Mouse (Mus musculus): ENCODE measurements around the gene Car9. TPM values are rescaled to one million over a fixed set of nuclear protein-coding genes. Genes with fewer than 3 reads are reported as not detected.

The Car9 gene
- polyA plus RNA-seq, 1 experiment from 2014 or later = 0.19 TPM

DNA sequence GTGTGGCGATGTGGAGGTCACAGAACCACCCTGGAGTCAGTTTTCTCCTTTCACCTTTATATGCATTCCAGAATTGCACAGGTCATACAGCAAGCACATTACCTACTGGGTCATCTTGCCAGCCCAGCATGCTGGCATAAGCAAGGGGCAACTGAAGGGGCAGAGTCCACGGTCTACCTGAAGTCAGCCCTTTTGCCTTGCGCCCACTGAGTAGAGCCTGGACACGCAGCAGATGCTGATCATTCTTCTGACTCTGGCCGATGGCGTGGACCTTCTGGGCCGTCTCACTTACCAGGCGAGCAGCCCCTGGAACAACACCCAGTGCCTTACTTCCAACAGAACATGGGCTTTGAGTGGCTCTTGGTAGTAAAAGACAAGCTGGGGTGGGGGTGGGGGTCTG is 9.4 kb upstream of the Car9 start:
- Histone ChIP-seq H3K4me3 (replicated peaks) (no peak overlapping the region), H3K9me3 (no peaks in the 10 kb centered on the region), H3K27me3 (0 out of 2 replicates have a peak, but pooled peaks cover 5% of the 10 kb centered on the region), H3K27ac (no peak overlapping the region), H3K4me2 (replicated peaks) (0 out of 2 replicates have a peak overlapping the region, but pooled peaks have one; percentile 78), H3K4me1 (replicated peaks) (peaks cover 51% of the 10 kb centered on the region), H3K36me3 (0 out of 2 replicates have a peak, but pooled peaks cover 9% of the 10 kb centered on the region), H3K9ac (replicated peaks) (no peak overlapping the region; the same call in 1 of the 2 replicates)
- no peak for ATAC-seq
- 96% methylated on average over 8 of the region's 8 CpGs for WGBS

DNA sequence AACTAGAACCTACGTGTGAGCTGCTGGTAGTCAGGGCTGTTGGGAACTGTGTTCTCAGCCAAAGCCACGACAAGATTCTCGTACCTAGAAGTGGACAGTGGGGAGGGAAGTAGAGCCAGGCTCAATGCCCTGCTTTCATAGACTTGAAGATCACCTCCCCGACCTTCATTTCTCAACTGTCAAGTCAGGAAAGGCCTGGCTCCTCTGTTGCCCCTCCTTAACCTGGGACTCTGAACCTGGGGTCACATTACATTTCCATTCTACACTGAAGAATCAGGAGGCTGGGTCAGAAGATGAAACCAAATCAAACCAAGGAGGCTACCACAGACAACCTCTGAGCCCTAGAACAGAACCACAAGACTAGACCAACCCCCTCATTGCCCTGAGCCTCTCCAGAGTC is 8.8 kb upstream of the Car9 start:
- Histone ChIP-seq H3K4me2 (replicated peaks) (peak overlapping the region; percentile 78), H3K9ac (replicated peaks) (peak overlapping the region; percentile 49; the same call in 1 of the 2 replicates), H3K4me3 (replicated peaks) (peak overlapping the region; percentile 53), H3K27ac (no peak overlapping the region), H3K9me3 (no peaks in the 10 kb centered on the region), H3K4me1 (replicated peaks) (peaks cover 51% of the 10 kb centered on the region), H3K36me3 (0 out of 2 replicates have a peak, but pooled peaks cover 9% of the 10 kb centered on the region), H3K27me3 (0 out of 2 replicates have a peak, but pooled peaks cover 5% of the 10 kb centered on the region)
- no peak for ATAC-seq
- 83% methylated on average over 4 of the region's 4 CpGs for WGBS

DNA sequence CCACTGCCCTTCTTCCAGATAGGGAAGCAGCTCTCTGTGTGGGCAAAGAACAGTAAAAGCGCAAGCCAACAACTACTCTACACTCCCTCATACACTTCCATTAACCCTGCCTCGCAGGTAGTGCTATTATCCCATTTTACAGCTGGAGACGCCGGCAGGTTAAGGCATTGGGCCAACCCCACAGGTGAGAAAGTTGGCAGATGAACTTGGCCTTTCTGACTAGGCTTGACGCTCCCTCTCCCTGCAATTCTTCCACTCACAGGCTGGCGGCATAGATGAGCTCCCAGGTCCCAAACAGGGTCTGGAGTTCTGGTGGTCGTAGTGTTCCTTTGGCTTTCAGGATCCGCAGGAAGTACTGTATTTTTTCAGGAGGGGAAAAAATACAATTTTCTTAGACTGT is 7.8 kb upstream of the Car9 start:
- 0 out of 2 replicates have a peak, but pooled peaks cover 5% of the 10 kb centered on the region for H3K27me3 ChIP-seq
- 0 out of 2 replicates have a peak, but pooled peaks have one; percentile 12 for ATAC-seq
- 0 out of 2 replicates have a peak, but pooled peaks cover 9% of the 10 kb centered on the region for H3K36me3 ChIP-seq
- peaks cover 48% of the 10 kb centered on the region for H3K4me1 ChIP-seq (replicated peaks)
- 17% methylated on average over 8 of the region's 8 CpGs for WGBS
- no peaks in the 10 kb centered on the region for H3K9me3 ChIP-seq
- peak overlapping the region; percentile 78 for H3K4me2 ChIP-seq (replicated peaks)
- H3K4me3 ChIP-seq (replicated peaks) = peak overlapping the region; percentile 53
- no peak overlapping the region for H3K27ac ChIP-seq
- H3K9ac ChIP-seq (replicated peaks) = peak overlapping the region; percentile 61

DNA sequence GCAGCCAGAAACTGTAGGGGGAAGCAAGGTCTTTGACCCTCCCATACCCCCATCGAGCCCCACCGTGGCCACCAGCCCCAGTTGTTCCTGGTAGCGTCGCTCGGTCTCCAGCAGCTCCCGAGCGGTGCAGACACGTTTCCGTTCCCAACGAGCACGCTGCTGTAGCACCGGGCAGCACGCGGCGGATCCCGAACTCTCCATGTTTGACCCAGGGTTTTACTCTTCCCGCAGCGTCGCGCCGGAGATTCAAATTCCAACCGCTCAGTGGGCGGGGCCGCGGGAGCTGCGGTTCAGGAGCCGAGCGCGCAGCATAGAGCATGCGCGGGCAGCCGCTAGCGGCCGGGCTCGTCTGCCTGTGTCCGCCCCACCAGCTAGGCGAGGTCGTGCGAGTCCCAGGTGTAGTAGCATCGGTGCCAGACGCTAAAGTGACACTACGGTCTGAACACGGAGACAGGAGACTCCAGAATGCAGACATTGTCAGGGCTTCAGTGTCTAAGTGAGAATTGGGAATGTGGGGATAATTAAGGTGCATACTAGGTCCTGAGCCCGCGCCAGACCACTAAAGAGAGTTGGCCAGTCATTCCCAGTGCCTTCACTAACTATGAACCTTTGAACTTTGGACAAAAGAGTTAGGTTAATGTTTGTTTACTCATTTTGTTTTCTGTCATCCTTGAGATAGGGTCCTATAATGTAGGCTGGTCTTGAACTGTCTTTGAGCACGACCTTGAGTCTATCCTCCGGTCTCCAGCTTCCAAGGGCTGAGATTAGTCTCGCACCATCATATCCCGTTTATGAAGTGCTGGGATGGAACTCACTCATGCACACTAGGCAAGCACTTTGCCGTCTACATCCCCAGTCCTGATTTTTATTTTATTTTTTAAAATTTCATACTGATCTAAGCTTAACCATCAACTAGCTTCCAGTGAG is 7.1 kb upstream of the Car9 start, which contains the start of gene Arhgef39:
TSS of gene Arhgef39 (minus strand) at position 289 of the 927 bp plus-strand sequence.
- Histone ChIP-seq H3K9me3 (no peaks in the 10 kb centered on the region), H3K36me3 (0 out of 2 replicates have a peak, but pooled peaks cover 9% of the 10 kb centered on the region), H3K9ac (replicated peaks) (peak within 1 kb of the TSS; percentile 61), H3K4me2 (replicated peaks) (peak within 1 kb of the TSS; percentile 78), H3K27me3 (0 out of 2 replicates have a peak, but pooled peaks cover 5% of the 10 kb centered on the region), H3K4me1 (replicated peaks) (peaks cover 41% of the 10 kb centered on the region), H3K27ac (no peak within 1 kb of the TSS), H3K4me3 (replicated peaks) (peak within 1 kb of the TSS; percentile 53)
- WGBS = 7% methylated on average over 50 of the region's 50 CpGs
- peak; percentile 90 for ATAC-seq

DNA sequence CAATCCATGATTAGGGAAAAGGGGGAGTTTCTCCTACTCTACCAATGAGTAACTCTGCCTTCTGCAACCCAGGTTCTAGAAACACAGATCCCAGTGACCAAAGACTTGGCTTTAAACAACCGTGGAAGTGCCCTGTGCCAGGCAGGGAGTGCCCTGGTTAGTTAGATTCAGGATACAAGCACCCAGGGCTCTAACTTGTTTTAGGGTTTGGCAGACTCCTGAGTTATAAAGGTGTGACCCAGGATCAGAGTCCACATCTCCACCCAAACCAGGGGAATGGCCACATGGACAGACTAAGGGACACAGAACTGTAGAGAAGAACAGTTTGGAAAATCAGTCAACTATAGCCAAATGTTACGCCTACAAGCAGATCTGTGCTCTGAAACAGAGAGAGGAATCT is 3.7 kb upstream of the Car9 start:
- no peak overlapping the region for H3K9ac ChIP-seq (replicated peaks)
- WGBS = 75% methylated on average over 2 of the region's 2 CpGs
- no peaks in the 10 kb centered on the region for H3K9me3 ChIP-seq
- H3K27ac ChIP-seq = no peak overlapping the region
- H3K4me2 ChIP-seq (replicated peaks) = no peak overlapping the region
- H3K4me3 ChIP-seq (replicated peaks) = no peak overlapping the region
- no peaks in the 10 kb centered on the region for H3K36me3 ChIP-seq
- H3K4me1 ChIP-seq (replicated peaks) = peaks cover 20% of the 10 kb centered on the region
- peaks cover 21% of the 10 kb centered on the region for H3K27me3 ChIP-seq
- ATAC-seq = no peak

DNA sequence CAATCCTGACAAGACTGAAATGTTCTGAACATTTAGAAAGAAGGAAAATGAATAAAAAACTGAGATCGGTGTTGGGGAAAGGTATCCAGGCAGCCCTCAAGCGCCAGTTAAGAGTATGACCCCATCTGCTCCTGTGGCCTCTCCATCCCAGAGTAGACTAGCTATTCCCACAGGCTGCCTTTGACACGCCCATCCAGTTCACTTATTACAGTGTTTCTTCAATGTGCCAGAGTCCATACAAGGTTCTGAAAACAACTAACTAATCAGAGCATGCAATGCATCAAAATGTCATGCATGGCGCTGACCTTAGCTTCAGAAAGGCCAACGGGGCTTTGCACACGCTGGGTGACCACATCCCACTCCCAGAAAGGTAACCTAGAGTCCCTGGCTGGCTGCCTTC is 3.3 kb upstream of the Car9 start:
- Histone ChIP-seq H3K4me2 (replicated peaks) (no peak overlapping the region), H3K9ac (replicated peaks) (no peak overlapping the region), H3K9me3 (no peaks in the 10 kb centered on the region), H3K27me3 (peaks cover 25% of the 10 kb centered on the region), H3K4me1 (replicated peaks) (peaks cover 20% of the 10 kb centered on the region), H3K27ac (no peak overlapping the region), H3K4me3 (replicated peaks) (no peak overlapping the region), H3K36me3 (no peaks in the 10 kb centered on the region)
- WGBS = 84% methylated on average over 6 of the region's 6 CpGs
- no peak for ATAC-seq

DNA sequence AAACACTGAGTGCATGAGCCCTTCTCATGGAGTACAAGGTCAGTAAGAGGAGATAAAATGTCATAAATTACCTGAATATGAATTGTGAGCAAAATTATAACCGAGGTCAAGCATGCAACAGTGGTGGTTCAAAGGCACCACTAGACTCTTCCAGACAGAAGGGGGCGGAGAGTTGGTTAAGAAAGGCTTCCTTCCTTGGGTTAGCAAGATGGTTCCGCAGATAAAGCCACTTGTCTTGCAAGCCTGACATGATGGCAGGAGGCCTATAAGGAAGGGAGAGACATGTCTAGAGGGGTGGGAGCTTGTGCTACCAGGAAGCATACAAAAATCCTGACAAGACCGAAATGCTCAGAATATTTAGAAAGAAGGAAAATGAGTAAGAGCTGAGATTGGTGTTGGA is 2.5 kb upstream of the Car9 start:
- Histone ChIP-seq H3K9me3 (no peaks in the 10 kb centered on the region), H3K4me1 (replicated peaks) (peaks cover 20% of the 10 kb centered on the region), H3K4me2 (replicated peaks) (no peak overlapping the region), H3K27ac (no peak overlapping the region), H3K27me3 (peaks cover 33% of the 10 kb centered on the region), H3K4me3 (replicated peaks) (no peak overlapping the region), H3K36me3 (no peaks in the 10 kb centered on the region), H3K9ac (replicated peaks) (no peak overlapping the region)
- no peak for ATAC-seq
- 79% methylated on average over 4 of the region's 4 CpGs for WGBS

DNA sequence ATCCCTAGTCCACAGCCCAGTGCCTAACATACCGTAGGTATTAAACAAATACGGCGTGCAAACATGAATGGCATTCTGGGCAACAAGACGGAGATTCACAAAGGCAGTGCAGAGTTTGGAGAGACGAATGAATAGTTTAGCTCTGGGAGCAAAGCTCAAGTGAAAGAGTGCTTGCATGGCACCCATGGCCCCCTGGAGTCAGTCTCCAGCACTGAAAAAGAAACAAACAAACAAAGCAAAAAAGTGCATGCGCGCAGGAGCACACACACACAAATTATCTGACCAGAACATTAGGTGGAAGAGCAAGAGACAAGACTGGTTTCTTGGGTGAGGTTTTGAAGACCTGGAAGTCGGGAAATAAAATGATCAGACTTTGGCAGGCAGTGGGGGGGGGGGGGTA is 692 bp upstream of the Car9 start:
- no peak for ATAC-seq
- peaks cover 35% of the 10 kb centered on the region for H3K27me3 ChIP-seq
- H3K9ac ChIP-seq (replicated peaks) = no peak overlapping the region
- WGBS = 67% methylated on average over 8 of the region's 8 CpGs
- H3K27ac ChIP-seq = no peak overlapping the region
- no peak overlapping the region for H3K4me3 ChIP-seq (replicated peaks)
- H3K4me2 ChIP-seq (replicated peaks) = no peak overlapping the region
- H3K4me1 ChIP-seq (replicated peaks) = peaks cover 16% of the 10 kb centered on the region
- H3K36me3 ChIP-seq = no peaks in the 10 kb centered on the region
- no peaks in the 10 kb centered on the region for H3K9me3 ChIP-seq

DNA sequence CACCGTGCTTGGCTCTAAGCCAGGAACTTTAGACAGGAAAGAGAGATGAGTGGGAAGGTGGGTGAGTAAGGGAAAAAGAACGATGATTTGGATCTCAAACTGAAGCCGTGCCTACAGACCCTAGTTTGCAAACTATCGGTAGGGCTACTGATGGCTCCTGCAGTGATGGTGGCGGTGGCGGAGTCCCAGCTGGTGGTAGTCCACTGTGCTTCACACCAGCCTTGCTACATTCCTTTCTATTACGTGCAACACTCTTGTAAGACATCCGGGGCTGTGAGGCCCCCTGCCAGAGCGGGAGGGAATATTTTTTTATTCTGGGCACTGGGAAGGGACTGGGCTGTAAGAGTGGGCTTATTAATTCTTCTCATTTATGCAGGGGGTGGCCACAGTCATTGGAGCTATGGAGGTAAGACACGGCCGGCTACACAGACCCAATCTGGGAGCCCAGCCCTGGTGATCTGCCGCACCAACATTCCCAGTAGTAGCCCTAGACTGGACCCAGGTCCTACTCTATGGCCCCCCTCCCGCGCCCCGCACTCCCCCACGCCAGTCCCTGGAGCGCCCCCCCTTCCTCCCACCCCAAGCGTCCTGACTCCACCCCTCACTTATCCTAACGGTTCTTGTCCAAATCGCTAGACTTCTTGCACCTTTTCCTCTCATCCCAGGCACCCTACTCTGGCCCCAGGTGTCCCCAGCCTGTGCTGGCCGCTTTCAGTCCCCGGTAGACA is 1.3 kb downstream of the Car9 start:
- Histone ChIP-seq H3K9me3 (no peaks in the 10 kb centered on the region), H3K4me3 (replicated peaks) (peak overlapping the region; percentile 29), H3K36me3 (no peaks in the 10 kb centered on the region), H3K27me3 (peaks cover 30% of the 10 kb centered on the region), H3K9ac (replicated peaks) (no peak overlapping the region), H3K4me1 (replicated peaks) (peaks cover 16% of the 10 kb centered on the region), H3K4me2 (replicated peaks) (peak overlapping the region; percentile 52), H3K27ac (no peak overlapping the region)
- ATAC-seq = peak; percentile 60; the same call in 1 of the 2 replicates
- 14% methylated on average over 22 of the region's 22 CpGs for WGBS

DNA sequence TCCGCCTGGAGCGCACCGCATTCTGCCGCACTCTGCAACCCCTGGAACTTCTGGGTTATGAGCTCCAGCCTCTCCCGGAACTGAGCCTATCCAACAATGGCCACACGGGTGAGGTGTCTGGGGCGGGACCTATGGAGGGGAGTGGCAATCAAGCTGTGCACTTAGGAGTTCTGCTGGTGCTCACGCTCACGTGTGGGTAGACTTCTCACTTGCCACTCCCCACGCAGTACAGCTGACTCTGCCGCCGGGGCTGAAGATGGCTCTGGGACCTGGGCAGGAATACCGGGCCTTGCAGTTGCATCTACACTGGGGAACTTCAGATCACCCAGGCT is 1.9 kb downstream of the Car9 start:
- H3K9me3 ChIP-seq = no peaks in the 10 kb centered on the region
- peak overlapping the region; percentile 52 for H3K4me2 ChIP-seq (replicated peaks)
- H3K9ac ChIP-seq (replicated peaks) = no peak overlapping the region
- peaks cover 16% of the 10 kb centered on the region for H3K4me1 ChIP-seq (replicated peaks)
- no peak overlapping the region for H3K27ac ChIP-seq
- peaks cover 30% of the 10 kb centered on the region for H3K27me3 ChIP-seq
- ATAC-seq = peak; percentile 58
- WGBS = 7% methylated on average over 13 of the region's 13 CpGs
- H3K36me3 ChIP-seq = no peaks in the 10 kb centered on the region
- peak overlapping the region; percentile 29 for H3K4me3 ChIP-seq (replicated peaks)

DNA sequence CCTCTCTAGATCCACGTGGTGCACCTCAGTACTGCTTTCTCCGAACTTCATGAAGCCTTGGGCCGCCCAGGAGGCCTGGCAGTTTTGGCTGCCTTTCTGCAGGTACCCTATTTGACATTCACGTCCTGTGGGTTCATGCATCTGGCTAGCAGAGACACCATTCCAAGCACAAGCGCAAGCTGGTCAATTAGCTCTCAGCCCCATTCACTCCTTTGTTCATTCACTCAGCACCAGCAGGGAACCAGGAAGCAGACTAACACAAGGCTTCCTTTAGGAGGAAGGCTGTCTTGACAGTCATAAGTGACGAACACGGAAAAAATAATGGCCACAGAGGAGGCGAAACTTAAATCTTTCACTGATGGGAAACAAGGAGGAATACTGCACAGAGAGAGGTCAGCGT is 2.3 kb downstream of the Car9 start:
- H3K36me3 ChIP-seq = no peaks in the 10 kb centered on the region
- H3K4me1 ChIP-seq (replicated peaks) = peaks cover 16% of the 10 kb centered on the region
- no peak for ATAC-seq
- H3K4me3 ChIP-seq (replicated peaks) = no peak overlapping the region; the same call in 1 of the 2 replicates
- H3K4me2 ChIP-seq (replicated peaks) = peak overlapping the region; percentile 52
- WGBS = 30% methylated on average over 9 of the region's 9 CpGs
- peaks cover 30% of the 10 kb centered on the region for H3K27me3 ChIP-seq
- H3K9ac ChIP-seq (replicated peaks) = no peak overlapping the region
- H3K9me3 ChIP-seq = no peaks in the 10 kb centered on the region
- no peak overlapping the region for H3K27ac ChIP-seq

Measured in midbrain, embryonic 13.5 days (tissue).